Mouse (Mus musculus) right cerebral cortex, postnatal 4 days (tissue): ENCODE data around the gene Patz1.

ENCODE experiments used
- DNase-seq: peaks from one replicate; pipeline ENCODE4 v3.0.0-alpha.2; 2022

Gene Patz1

GRCm38 (mm10) chr11:3288521-3289301 lies at the start of gene Patz1:
Gene Patz1, plus strand, starts transcription at chr11:3288874.
- DNase-seq, result peak; percentile 39

- no peak for DNase-seq
Measured at GRCm38 (mm10) chr11:3242395-3242794, 46.3 kb upstream of the Patz1 start.

- peak; percentile 7 for DNase-seq
Measured at GRCm38 (mm10) chr11:3243771-3244170, 44.9 kb upstream of the Patz1 start.

GRCm38 (mm10) chr11:3247387-3247786 lies 41.3 kb upstream of the Patz1 start:
- DNase-seq, result no peak

- DNase-seq, result no peak
Measured at GRCm38 (mm10) chr11:3259537-3259936, 29.1 kb upstream of the Patz1 start.

- DNase-seq, result no peak
Measured at GRCm38 (mm10) chr11:3265291-3266078, 23.2 kb upstream of the Patz1 start.

GRCm38 (mm10) chr11:3266079-3266685 lies 22.5 kb upstream of the Patz1 start, which contains the start of gene Drg1:
Gene Drg1, minus strand, starts transcription at chr11:3266415.
- peak; percentile 93 for DNase-seq

- no peak for DNase-seq
Measured at GRCm38 (mm10) chr11:3267133-3267532, 21.5 kb upstream of the Patz1 start.

GRCm38 (mm10) chr11:3269241-3269640 lies 19.4 kb upstream of the Patz1 start:
- no peak for DNase-seq

GRCm38 (mm10) chr11:3278351-3278750 lies 10.3 kb upstream of the Patz1 start:
- no peak for DNase-seq

GRCm38 (mm10) chr11:3279729-3280128 lies 8.9 kb upstream of the Patz1 start:
- no peak for DNase-seq

GRCm38 (mm10) chr11:3282887-3283286 lies 5.8 kb upstream of the Patz1 start:
- no peak for DNase-seq

- no peak for DNase-seq
Measured at GRCm38 (mm10) chr11:3283645-3284044, 5.0 kb upstream of the Patz1 start.

- DNase-seq, result no peak
Measured at GRCm38 (mm10) chr11:3285940-3286339, 2.7 kb upstream of the Patz1 start.

GRCm38 (mm10) chr11:3287131-3287530 lies 1.5 kb upstream of the Patz1 start:
- no peak for DNase-seq

GRCm38 (mm10) chr11:3287921-3288320 lies 753 bp upstream of the Patz1 start:
- no peak for DNase-seq

GRCm38 (mm10) chr11:3289302-3289802 lies 678 bp downstream of the Patz1 start:
- peak; percentile 81 for DNase-seq

- DNase-seq, result peak; percentile 88
Measured at GRCm38 (mm10) chr11:3289803-3290639, 1.3 kb downstream of the Patz1 start.

- DNase-seq, result peak; percentile 63
Measured at GRCm38 (mm10) chr11:3290640-3291310, 2.1 kb downstream of the Patz1 start.

- DNase-seq, result no peak
Measured at GRCm38 (mm10) chr11:3291311-3292061, 2.8 kb downstream of the Patz1 start.

- no peak for DNase-seq
Measured at GRCm38 (mm10) chr11:3292062-3292421, 3.4 kb downstream of the Patz1 start.
